Mouse (Mus musculus) liver, embryonic 11.5 days (tissue): Measurements from ENCODE around the gene Tbc1d4. TPM values are rescaled to one million over a fixed set of nuclear protein-coding genes. Genes with fewer than 3 reads are reported as not detected.

Experiments used
- ATAC-seq: fragments of 200-750 bp; cut with Nextera tagmentation; replicated peaks from 2 replicates; pipeline ENCODE4 v1.8.0; 2017; ENCODE audit warnings: moderate number of reproducible peaks, mild to moderate bottlenecking, moderate TSS enrichment, moderate library complexity; ENCODE audit not compliant: low FRiP score
- DNase-seq: peaks from one replicate; pipeline ENCODE4 v3.0.0-alpha.2; 2017; ENCODE audit warnings: low spot score
- H3K27ac ChIP-seq: fragments of 300-500 bp; sonication (generic); 2 replicates; pipeline ENCODE4 v1.5.1; 2014; ENCODE audit warnings: mild to moderate bottlenecking, low read depth, low read length, control low read depth
- H3K27me3 ChIP-seq: fragments of 300-500 bp; sonication (generic); replicated peaks from 2 replicates; pipeline ENCODE4 v1.6.1; 2014; ENCODE audit warnings: low read length, mixed read lengths; ENCODE audit not compliant: control insufficient read depth, insufficient read depth
- H3K36me3 ChIP-seq: fragments of 300-500 bp; sonication (generic); 2 replicates; pipeline ENCODE4 v1.6.1; 2014; ENCODE audit warnings: mild to moderate bottlenecking, low read length, moderate library complexity, mixed read lengths; ENCODE audit not compliant: control insufficient read depth, insufficient read depth
- H3K4me1 ChIP-seq: fragments of 300-500 bp; sonication (generic); replicated peaks from 2 replicates; pipeline ENCODE4 v1.6.1; 2014; ENCODE audit warnings: low read length, mixed read lengths; ENCODE audit not compliant: control insufficient read depth, insufficient read depth
- H3K4me2 ChIP-seq: fragments of 300-500 bp; sonication (generic); 2 replicates; pipeline ENCODE4 v1.6.1; 2014; ENCODE audit warnings: mild to moderate bottlenecking, control low read depth, moderate library complexity
- H3K4me3 ChIP-seq: fragments of 300-500 bp; sonication (generic); 2 replicates; pipeline ENCODE4 v1.5.1; 2014; ENCODE audit warnings: low read depth, low read length, control low read depth
- H3K9ac ChIP-seq: fragments of 300-500 bp; sonication (generic); 2 replicates; pipeline ENCODE4 v1.6.1; 2014; ENCODE audit warnings: low read depth, low read length, control low read depth
- H3K9me3 ChIP-seq: fragments of 300-500 bp; sonication (generic); 2 replicates; pipeline ENCODE4 v1.6.1; 2016; ENCODE audit warnings: low read length, inconsistent platforms, mixed read lengths; ENCODE audit not compliant: control insufficient read depth
- WGBS: fragments of 180-500 bp; shearing (Covaris S2); extraction: QIAGEN DNeasy Blood & Tissue Kit; methylation state at CpG from one replicate; pipeline ENCODE4 v1.1.7; 2014; 5-methylcytosine and 5-hydroxymethylcytosine counted together
- polyA plus RNA-seq: library from polyadenylated mRNA; unstranded; fragments of >200 nt; fragmentation: Nextera tagmentation; extraction: Ambion mirVana; gene quantifications from 2 replicates; pipeline ENCODE4 v1.2.1, GENCODE M21; 2014

Tbc1d4 gene
- polyA plus RNA-seq, 1 experiment from 2014 or later, result 4.0 TPM

- 72% methylated on average over 6 of the region's 6 CpGs for WGBS
- Histone ChIP-seq H3K9me3 (no peaks in the 10 kb centered on the region), H3K27me3 (no peaks in the 10 kb centered on the region), H3K27ac (no peak overlapping the region), H3K36me3 (no peaks in the 10 kb centered on the region), H3K4me1 (no peaks in the 10 kb centered on the region), H3K4me3 (no peak overlapping the region), H3K4me2 (no peak overlapping the region), H3K9ac (no peak overlapping the region)
- ATAC-seq (no peak), DNase-seq (no peak)
Measured at GRCm38 (mm10) chr14:101529194-101529593, 79.8 kb downstream of the Tbc1d4 start.

GRCm38 (mm10) chr14:101527420-101527996 lies 81.5 kb downstream of the Tbc1d4 start:
- no peak overlapping the region for H3K9ac ChIP-seq
- H3K36me3 ChIP-seq, result no peaks in the 10 kb centered on the region
- DNase-seq (no peak), ATAC-seq (no peak)
- H3K27me3 ChIP-seq, result no peaks in the 10 kb centered on the region
- H3K4me3 ChIP-seq, result no peak overlapping the region
- H3K4me1 ChIP-seq, result no peaks in the 10 kb centered on the region
- H3K4me2 ChIP-seq, result no peak overlapping the region
- no peaks in the 10 kb centered on the region for H3K9me3 ChIP-seq
- no peak overlapping the region for H3K27ac ChIP-seq
- 85% methylated on average over 11 of the region's 11 CpGs for WGBS

- H3K36me3 ChIP-seq, result no peaks in the 10 kb centered on the region
- no peak overlapping the region for H3K4me2 ChIP-seq
- DNase-seq (no peak), ATAC-seq (no peak)
- H3K27ac ChIP-seq, result no peak overlapping the region
- 53% methylated on average over 1 of the region's 1 CpGs for WGBS
- H3K4me1 ChIP-seq, result no peaks in the 10 kb centered on the region
- H3K4me3 ChIP-seq, result no peak overlapping the region
- H3K9me3 ChIP-seq, result no peaks in the 10 kb centered on the region
- no peaks in the 10 kb centered on the region for H3K27me3 ChIP-seq
- H3K9ac ChIP-seq, result no peak overlapping the region
Measured at GRCm38 (mm10) chr14:101526478-101526877, 82.5 kb downstream of the Tbc1d4 start.

GRCm38 (mm10) chr14:101519964-101520363 lies 89.0 kb downstream of the Tbc1d4 start:
- 78% methylated on average over 2 of the region's 2 CpGs for WGBS
- ATAC-seq, result no peak

GRCm38 (mm10) chr14:101518259-101518658 lies 90.7 kb downstream of the Tbc1d4 start:
- Histone ChIP-seq H3K4me1 (no peaks in the 10 kb centered on the region), H3K4me2 (no peak overlapping the region), H3K27ac (no peak overlapping the region), H3K9me3 (no peaks in the 10 kb centered on the region), H3K9ac (no peak overlapping the region), H3K27me3 (no peaks in the 10 kb centered on the region), H3K4me3 (no peak overlapping the region), H3K36me3 (no peaks in the 10 kb centered on the region)
- DNase-seq (no peak), ATAC-seq (no peak)
- 54% methylated on average over 14 of the region's 14 CpGs for WGBS

More at GRCm38 (mm10) chr14:101519964-101520363, 89.0 kb downstream of the Tbc1d4 start:
- Histone ChIP-seq H3K36me3 (no peaks in the 10 kb centered on the region), H3K4me3 (no peak overlapping the region), H3K27ac (no peak overlapping the region), H3K27me3 (no peaks in the 10 kb centered on the region), H3K4me2 (no peak overlapping the region), H3K9ac (no peak overlapping the region), H3K4me1 (no peaks in the 10 kb centered on the region), H3K9me3 (no peaks in the 10 kb centered on the region)
- DNase-seq, result no peak

- no peak overlapping the region for H3K4me2 ChIP-seq
- no peaks in the 10 kb centered on the region for H3K4me1 ChIP-seq
- 70% methylated on average over 6 of the region's 6 CpGs for WGBS
- no peak for ATAC-seq
- DNase-seq, result no peak
- H3K27me3 ChIP-seq, result no peaks in the 10 kb centered on the region
- H3K9me3 ChIP-seq, result no peaks in the 10 kb centered on the region
- H3K27ac ChIP-seq, result no peak overlapping the region
- no peak overlapping the region for H3K9ac ChIP-seq
- H3K4me3 ChIP-seq, result no peak overlapping the region
- H3K36me3 ChIP-seq, result no peaks in the 10 kb centered on the region
Measured at GRCm38 (mm10) chr14:101517801-101518200, 91.2 kb downstream of the Tbc1d4 start.

GRCm38 (mm10) chr14:101517341-101517740 lies 91.7 kb downstream of the Tbc1d4 start:
- WGBS, result 30% methylated on average over 5 of the region's 5 CpGs
- no peak for ATAC-seq
- Histone ChIP-seq H3K36me3 (no peaks in the 10 kb centered on the region), H3K4me2 (no peak overlapping the region), H3K9ac (no peak overlapping the region), H3K27me3 (no peaks in the 10 kb centered on the region), H3K4me1 (no peaks in the 10 kb centered on the region), H3K4me3 (no peak overlapping the region), H3K9me3 (no peaks in the 10 kb centered on the region), H3K27ac (no peak overlapping the region)
- no peak for DNase-seq

GRCm38 (mm10) chr14:101516864-101517263 lies 92.1 kb downstream of the Tbc1d4 start:
- Histone ChIP-seq H3K4me1 (no peaks in the 10 kb centered on the region), H3K9ac (no peak overlapping the region), H3K36me3 (no peaks in the 10 kb centered on the region), H3K4me3 (no peak overlapping the region), H3K4me2 (no peak overlapping the region), H3K9me3 (no peaks in the 10 kb centered on the region), H3K27ac (no peak overlapping the region), H3K27me3 (no peaks in the 10 kb centered on the region)
- no peak for DNase-seq
- WGBS, result 39% methylated on average over 5 of the region's 5 CpGs
- no peak for ATAC-seq

GRCm38 (mm10) chr14:101516031-101516430 lies 93.0 kb downstream of the Tbc1d4 start:
- Histone ChIP-seq H3K27me3 (no peaks in the 10 kb centered on the region), H3K4me3 (no peak overlapping the region), H3K27ac (no peak overlapping the region), H3K4me1 (no peaks in the 10 kb centered on the region), H3K36me3 (no peaks in the 10 kb centered on the region), H3K4me2 (no peak overlapping the region), H3K9ac (no peak overlapping the region), H3K9me3 (no peaks in the 10 kb centered on the region)
- ATAC-seq (no peak), DNase-seq (no peak)
- 85% methylated on average over 11 of the region's 11 CpGs for WGBS
